Mouse (Mus musculus) adrenal gland, adult 18-20 months (tissue): ENCODE measurements at regions not wholly inside any gene's neighbourhood (a gene's known extent, or its start where the extent isn't known, plus 50 kb on each side); places are given as distances from the start of the nearest gene placed in this dataset.
"Not testable (repeated sequence)": the region's sequence is repeated elsewhere in the genome, so short reads cannot be mapped to it uniquely, and the experiment has no call there.

Source experiments
- DNase-seq, 2 experiments: peaks; one replicate each; pipeline ENCODE4 v3.0.0; 2021 to 2022; ENCODE audit warnings: low spot score in 2 of 2

- DNase-seq = not testable (repeated sequence)
Measured at GRCm38 (mm10) chr7:29639591-29639990, 87.2 kb downstream of the Catsperg2 start.

GRCm38 (mm10) chr7:29602356-29602755, 83.9 kb upstream of the Sipa1l3 start:
- no peak for DNase-seq

- DNase-seq = no peak
Measured at GRCm38 (mm10) chr7:29601337-29601736, 82.9 kb upstream of the Sipa1l3 start.

GRCm38 (mm10) chr7:29597291-29597690, 78.8 kb upstream of the Sipa1l3 start:
- peak; percentile 54 to 59 for DNase-seq

GRCm38 (mm10) chr7:29578128-29578527, 59.7 kb upstream of the Sipa1l3 start:
- DNase-seq = no peak

- no peak for DNase-seq
Measured at GRCm38 (mm10) chr7:29575606-29576005, 57.2 kb upstream of the Sipa1l3 start.
